Mouse (Mus musculus) E14TG2a.4 (cell line): ENCODE measurements around the gene Fam49a.

Experiments used
- CTCF ChIP-seq: conservative IDR thresholded peaks from 2 replicates; pipeline ENCODE4 v1.5.1; 2014; ENCODE audit warnings: low read length
- NANOG ChIP-seq: IDR thresholded peaks from 2 replicates; pipeline ENCODE4 v1.6.1; 2014; ENCODE audit warnings: borderline replicate concordance, low read length, mixed read lengths
- POU5F1 ChIP-seq: IDR thresholded peaks from 2 replicates; pipeline ENCODE4 v1.6.1; 2014; ENCODE audit warnings: low read length, borderline replicate concordance

GRCm38 (mm10) chr12:12333526-12334310 is 71.8 kb downstream of the Fam49a start:
- TF ChIP-seq CTCF (no peak), POU5F1 (no peak), NANOG (no peak)
